ENCODE assay signal across 9 mouse cellular contexts in genomic region chr7:24642491-24642890, GRCm38 (mm10). TPM values are rescaled to one million over a fixed set of nuclear protein-coding genes. Genes with fewer than 3 reads are reported as not detected.
DNase-seq lines count a peak whose midpoint lies in the region; ATAC-seq and TF ChIP-seq lines count a peak whose summit lies in the region.
"Had no signal": no experiment of that assay in that cellular context is flagged by ENCODE, and none has a peak within 500 bp of the region (broad histone marks: within the 10 kb centered on the region; RNA-seq: fewer than 3 reads in every experiment).

No protein-coding gene starts in this region.

- no peak overlapping the region for H3K27ac ChIP-seq in stomach, postnatal 0 days (replicated peaks)

- no peak for TF ChIP-seq EP300 in stomach, postnatal 0 days (optimal IDR thresholded peaks at IDR 0.05)

- H3K36me3 ChIP-seq in stomach, postnatal 0 days (ENCODE audit: control insufficient read depth, insufficient read depth, low read length), result no peaks in the 10 kb centered on the region

- H3K4me1 ChIP-seq in stomach, postnatal 0 days (replicated peaks; ENCODE audit: control insufficient read depth, insufficient read depth), result peaks cover 3% of the 10 kb centered on the region; the same call in 1 of the 2 replicates

- H3K9ac ChIP-seq in stomach, postnatal 0 days (ENCODE audit: low read length), result no peak overlapping the region

- peak; percentile 17 for DNase-seq in cerebellum, adult 9-10 months
- no peak for DNase-seq in cerebellum, adult 8-10 months
- DNase-seq in ovary, postnatal 10 days (ENCODE audit: low spot score), result peak; percentile 6
- no peak for DNase-seq in ovary, adult 18-20 months (ENCODE audit: low spot score)
- peak; percentile 32 for DNase-seq in embryo, embryonic 11.5 days (ENCODE audit: low read depth, low spot score)
- DNase-seq in kidney, postnatal 36 days, result peak; percentile 57 to 82
- peak; percentile 68 for DNase-seq in mesoderm, embryonic 11.5 days (ENCODE audit: low read depth, low spot score)
- DNase-seq in stomach, postnatal 0 days (ENCODE audit: low spot score), result peak; percentile 57

- no peak overlapping the region for H3K4me3 ChIP-seq in stomach, postnatal 0 days (ENCODE audit: low read depth, low read length)

- no peaks in the 10 kb centered on the region for H3K27me3 ChIP-seq in stomach, postnatal 0 days (ENCODE audit: control insufficient read depth, insufficient read depth, low read length)

- H3K9me3 ChIP-seq in stomach, postnatal 0 days (ENCODE audit: control insufficient read depth, low read length), result no peaks in the 10 kb centered on the region

- WGBS in stomach, postnatal 0 days, result 9% methylated on average over 9 of the region's 9 CpGs

- H3K4me2 ChIP-seq in stomach, postnatal 0 days (replicated peaks; ENCODE audit: low read depth), result no peak overlapping the region

- no peak for ATAC-seq in stomach, postnatal 0 days (ENCODE audit: low FRiP score, low TSS enrichment)

- TF ChIP-seq CTCF in stomach, postnatal 0 days (IDR thresholded peaks at IDR 0.05; ENCODE audit: low read depth), result peak; percentile 85

RNA-seq across cellular contexts. Expression of gene Lypd3, which starts 6.1 kb away (rescaled TPM):
- 277 and 306 TPM in 2 replicates for polyA plus RNA-seq in stomach, postnatal 0 days (2015; fragmentation: Nextera tagmentation; extraction: Ambion mirVana)

RNA-seq across cellular contexts. Expression of gene Phldb3, which starts 31.9 kb away (rescaled TPM):
- polyA plus RNA-seq in stomach, postnatal 0 days (2015; fragmentation: Nextera tagmentation; extraction: Ambion mirVana), result 1.2 TPM in 2 replicates

RNA-seq across cellular contexts. Expression of gene Tex101, which starts 34.0 kb away (rescaled TPM):
- polyA plus RNA-seq in stomach, postnatal 0 days (2015; fragmentation: Nextera tagmentation; extraction: Ambion mirVana), result 0.15 TPM in 1 of 2 replicates, not detected in the other
- polyA plus RNA-seq: large intestine, adult 2 months had no signal

RNA-seq across cellular contexts. Expression of gene Zfp575, which starts 55.0 kb away (rescaled TPM):
- polyA plus RNA-seq in stomach, postnatal 0 days (2015; fragmentation: Nextera tagmentation; extraction: Ambion mirVana), result 3.6 and 4.0 TPM in 2 replicates

RNA-seq across cellular contexts. Expression of gene Ethe1, which starts 55.1 kb away (rescaled TPM):
- polyA plus RNA-seq in stomach, postnatal 0 days (2015; fragmentation: Nextera tagmentation; extraction: Ambion mirVana), result 120 and 128 TPM in 2 replicates

Comparison
In these comparisons a context has a peak if more than half of its experiments do, and no peak if none do; other contexts are left out.
1. DNase-seq: peak in cerebellum, adult 9-10 months (single experiment), ovary, postnatal 10 days (single experiment), embryo, embryonic 11.5 days (single experiment), kidney, postnatal 36 days (2 of 2), mesoderm, embryonic 11.5 days (single experiment) and stomach, postnatal 0 days (single experiment); none in cerebellum, adult 8-10 months (single experiment) and ovary, adult 18-20 months (single experiment).